Mouse (Mus musculus): Measurements from ENCODE around the gene Lrrc36.

Lrrc36 gene

DNA sequence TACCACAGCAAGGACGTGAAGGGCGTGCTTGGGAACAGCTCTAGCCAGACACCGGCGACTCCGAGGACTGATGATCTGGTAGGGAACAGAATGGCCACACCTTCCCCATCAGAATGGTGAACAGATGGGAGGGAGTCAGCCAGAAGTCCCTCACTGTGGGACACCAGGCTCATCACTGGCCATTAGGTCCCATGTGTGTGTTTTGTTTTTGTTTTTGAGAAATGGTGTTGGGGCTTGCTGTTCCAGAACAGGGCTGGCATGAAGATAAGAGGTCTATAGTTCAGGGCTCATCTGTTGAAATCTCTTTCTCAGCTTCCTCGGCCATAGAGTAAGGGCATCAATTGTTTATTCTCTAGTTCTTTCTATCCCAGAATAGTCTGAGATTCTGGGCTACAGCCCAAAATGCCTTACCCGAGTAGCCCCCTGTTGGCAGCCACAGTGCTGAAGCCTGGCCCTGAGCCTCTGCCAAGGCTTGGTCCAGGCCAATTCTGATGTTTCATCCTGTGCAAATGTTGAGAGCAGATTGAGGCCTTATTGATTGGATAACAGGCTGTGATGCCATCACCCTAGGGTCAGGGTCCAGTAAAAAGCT lies 53.4 kb downstream of the Lrrc36 start:
- DNase-seq (ENCODE audit: low spot score), result no peak

DNA sequence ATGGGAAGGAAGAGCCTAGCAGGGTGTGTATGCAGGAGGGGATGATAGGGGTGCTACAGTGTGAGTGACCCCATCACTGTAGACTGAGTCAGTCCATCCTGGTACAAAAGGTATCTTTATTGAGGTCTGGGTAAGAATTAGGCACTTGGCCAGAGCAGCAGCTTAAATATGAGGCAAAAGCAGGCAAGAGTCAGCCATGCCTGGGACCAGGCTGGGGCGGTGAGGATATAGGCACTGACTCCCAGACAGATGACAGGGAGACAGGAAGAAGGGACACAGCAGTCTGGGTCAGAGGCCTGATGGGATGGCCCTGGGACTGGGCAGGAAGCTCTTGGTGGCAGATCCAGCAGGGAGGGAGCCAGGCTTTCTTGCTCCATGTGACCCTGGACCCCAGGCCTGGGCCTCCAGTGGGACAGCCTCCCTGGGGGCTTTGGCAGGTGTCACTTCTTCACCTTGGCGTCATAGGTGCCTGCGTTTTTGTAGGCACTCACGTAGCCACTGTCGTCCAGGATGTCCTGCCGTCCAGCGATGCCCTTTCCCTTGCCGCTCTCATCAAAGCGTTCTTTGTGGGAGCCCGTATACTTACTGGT lies 54.1 kb downstream of the Lrrc36 start:
- DNase-seq (ENCODE audit: low spot score), result no peak

DNA sequence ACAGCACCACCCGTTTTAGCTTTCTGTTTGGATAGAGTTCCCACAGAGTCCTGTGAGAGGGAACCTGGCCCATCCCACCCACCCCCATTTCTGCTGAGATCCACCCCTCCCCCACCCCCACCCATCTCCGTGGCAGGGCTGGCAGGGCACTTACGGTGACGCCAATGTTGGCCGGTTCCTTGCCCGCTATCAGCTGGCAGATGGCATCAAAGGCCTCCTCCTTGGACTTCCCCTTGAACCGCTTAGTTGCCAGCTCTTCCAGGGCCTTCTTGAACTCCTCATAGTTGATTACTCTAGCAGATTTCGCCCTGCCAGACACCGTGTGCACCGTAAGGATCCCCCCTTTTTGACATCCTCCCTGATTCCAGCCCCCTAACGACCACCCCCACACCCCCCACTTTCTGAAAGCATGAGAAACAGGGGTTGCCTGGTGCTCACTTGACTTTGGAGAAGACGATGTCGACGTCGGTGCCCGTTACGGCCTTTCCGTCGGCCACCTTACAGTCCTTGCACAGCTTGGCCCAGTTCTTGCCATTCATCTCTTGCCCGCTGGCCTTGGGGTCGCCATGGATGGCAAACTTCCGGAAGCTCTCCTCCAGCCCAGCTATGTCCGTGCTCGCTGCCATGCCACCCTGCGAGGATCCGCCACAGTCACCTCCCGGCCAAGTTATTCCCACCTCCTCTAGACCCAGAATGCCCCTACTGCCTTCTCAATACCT lies 54.8 kb downstream of the Lrrc36 start:
- no peak for DNase-seq (ENCODE audit: low spot score)

- peak; percentile 77 for DNase-seq (ENCODE audit: low spot score)
Observed at GRCm38 (mm10) chr8:105469041-105469695, 55.8 kb downstream of the Lrrc36 start.

DNA sequence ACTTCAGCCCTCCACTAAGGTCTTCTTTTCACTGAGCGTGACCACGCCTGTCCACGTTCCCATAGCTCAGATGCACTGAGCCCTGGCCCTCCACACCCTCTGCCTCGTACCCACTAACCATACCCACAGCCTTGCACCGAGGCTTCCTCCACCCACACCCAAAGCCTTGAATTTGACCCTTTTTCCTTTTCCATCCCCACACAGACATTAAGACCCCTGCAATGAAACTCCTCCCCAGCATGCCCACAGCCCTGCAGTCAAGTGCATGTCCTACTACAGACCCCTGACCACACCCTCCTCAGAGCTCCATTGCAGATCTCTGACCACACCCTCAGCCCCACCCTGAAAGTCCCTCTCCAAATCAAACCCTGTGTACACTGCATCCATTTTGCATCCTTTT lies 56.4 kb downstream of the Lrrc36 start:
- DNase-seq (ENCODE audit: low spot score), result no peak

DNA sequence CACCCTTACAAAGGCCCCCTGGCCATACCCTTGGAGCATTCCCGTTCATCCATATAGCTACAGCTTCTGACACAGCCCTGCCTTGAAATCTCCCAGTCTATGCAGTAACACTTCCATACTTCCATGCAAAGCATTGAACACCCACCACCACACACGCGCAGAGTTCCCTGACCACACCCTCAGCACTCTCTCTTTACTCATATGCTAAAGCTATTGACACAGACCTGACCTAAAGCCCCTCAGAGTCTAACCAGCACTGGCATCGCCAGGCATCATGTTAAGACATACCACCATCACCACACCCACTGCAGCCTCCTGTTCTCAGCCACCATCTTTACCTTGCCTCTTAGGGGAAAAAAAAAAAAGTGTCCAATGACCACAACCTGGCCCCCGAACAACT lies 56.9 kb downstream of the Lrrc36 start:
- no peak for DNase-seq (ENCODE audit: low spot score)

GRCm38 (mm10) chr8:105470681-105471313 lies 57.4 kb downstream of the Lrrc36 start:
- DNase-seq (ENCODE audit: low spot score), result no peak

DNA sequence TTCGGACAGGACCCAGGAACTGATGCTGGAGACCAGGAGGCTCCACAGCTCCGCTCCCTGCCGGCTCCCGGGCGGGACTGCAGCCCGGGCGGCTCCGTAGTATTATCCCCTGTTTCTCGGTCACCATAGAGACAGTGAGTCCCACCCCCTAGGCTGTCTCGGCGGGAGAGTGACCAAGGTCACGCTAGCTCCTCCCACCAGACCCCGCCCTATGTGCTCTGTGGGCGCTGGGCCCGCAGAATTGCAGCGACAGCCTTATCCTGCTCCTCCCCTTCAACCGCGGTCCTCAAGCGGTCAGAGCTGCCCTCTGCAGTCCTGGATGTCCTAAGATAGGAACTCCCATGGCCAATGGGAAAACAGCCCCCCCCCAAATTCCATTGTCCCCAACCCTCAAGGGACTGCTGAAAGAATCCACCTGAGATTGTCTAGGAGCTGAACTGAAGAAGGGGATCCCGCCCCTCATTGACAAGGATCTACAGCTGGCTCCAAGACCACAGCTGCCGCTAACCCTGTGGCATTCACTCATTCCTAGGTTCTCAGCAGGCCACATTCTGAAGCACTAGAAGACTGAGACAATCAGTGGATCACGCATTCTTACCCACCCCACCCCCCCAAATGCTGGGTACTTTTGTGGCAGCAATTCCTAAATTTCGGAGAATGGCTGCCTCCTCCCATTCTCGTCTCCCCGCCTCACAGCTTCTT lies 58.1 kb downstream of the Lrrc36 start, which contains the start of gene Tppp3:
Gene Tppp3 (minus strand): TSS at position 213 of the 702 bp plus-strand sequence.
- peak; percentile 98 for DNase-seq (ENCODE audit: low spot score)

- no peak for DNase-seq (ENCODE audit: low spot score)
Observed at GRCm38 (mm10) chr8:105472414-105472932, 59.1 kb downstream of the Lrrc36 start.

DNA sequence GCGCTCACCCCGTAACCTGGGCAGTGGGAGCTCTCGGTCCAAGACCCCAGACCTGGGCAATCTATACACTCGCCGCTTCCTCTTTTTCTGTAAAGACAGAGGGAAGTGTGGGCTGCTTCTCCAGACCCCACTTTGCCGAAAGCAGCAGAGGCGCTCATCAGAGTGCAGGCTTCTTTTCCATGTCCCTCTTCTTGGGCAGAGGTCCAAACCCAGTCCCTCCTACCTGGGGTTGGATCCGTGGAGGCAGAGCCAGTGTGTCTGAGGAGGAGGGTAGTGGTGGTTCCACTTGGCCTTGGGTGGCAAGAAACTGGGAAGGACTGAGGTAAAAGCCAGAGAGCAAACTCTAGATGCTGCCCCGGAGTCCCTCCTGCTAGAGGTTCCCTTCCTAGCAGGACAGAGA lies 59.6 kb downstream of the Lrrc36 start:
- DNase-seq (ENCODE audit: low spot score), result no peak

DNA sequence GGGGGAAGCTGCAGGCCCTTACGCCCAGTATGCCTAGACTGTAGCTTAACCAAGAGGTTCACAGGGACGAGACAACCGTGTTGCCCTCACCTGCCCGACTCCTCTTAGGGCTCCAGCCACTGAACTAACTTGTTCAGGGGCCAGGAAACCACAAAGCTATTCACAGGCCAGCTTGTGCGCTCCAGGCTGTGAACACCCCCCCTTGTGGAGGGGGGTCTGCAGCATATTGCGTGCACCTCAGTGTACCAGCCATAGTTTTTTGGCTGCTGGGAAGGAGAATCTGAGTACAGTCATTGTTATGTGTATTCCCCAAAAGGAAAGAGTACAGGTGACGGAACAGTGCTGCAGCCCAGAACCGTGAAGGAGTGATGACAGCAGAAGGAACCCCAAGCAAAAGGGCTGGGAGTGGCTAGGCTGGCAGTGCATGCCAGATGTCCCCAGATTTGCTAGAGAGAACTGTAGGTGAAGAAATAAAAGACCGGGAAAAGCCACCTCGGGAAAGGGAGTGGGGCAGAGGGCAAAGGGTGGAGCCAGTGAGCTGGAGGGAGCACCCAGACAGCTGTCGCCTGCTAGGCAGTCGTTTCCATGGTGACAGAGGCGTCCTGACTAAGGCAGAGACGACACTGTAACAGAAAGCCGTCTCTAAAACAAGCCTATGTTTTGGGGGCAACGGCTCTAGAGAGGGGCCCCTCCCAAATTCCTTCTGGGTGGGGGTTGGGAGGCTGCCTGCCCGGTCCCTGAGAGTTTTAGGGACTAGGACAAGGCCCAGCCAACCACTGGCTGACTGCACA lies 60.6 kb downstream of the Lrrc36 start:
- peak; percentile 78 for DNase-seq (ENCODE audit: low spot score)

- DNase-seq (ENCODE audit: low spot score), result no peak
Observed at GRCm38 (mm10) chr8:105474680-105475079, 61.3 kb downstream of the Lrrc36 start.

GRCm38 (mm10) chr8:105475254-105475653 lies 61.9 kb downstream of the Lrrc36 start:
- no peak for DNase-seq (ENCODE audit: low spot score)

DNA sequence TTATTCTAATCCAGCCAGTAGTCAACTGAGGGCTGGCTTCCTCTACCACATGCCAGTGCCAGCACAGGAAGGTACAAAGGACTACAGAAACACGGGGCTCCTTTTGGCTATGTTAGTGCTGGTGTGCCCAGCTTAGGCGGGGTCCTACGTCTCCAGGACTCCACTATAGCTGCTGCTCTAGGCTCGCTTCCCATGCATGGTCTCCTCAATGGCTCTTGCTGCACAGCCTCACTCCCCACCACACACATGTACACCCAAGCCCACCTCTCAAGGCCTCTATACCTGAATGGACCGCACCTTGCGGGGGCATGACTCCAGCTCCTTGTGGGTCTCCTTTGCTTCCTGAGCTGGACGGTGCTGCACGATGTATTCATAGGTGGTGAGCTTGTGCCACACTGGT lies 62.4 kb downstream of the Lrrc36 start:
- DNase-seq (ENCODE audit: low spot score), result no peak

DNA sequence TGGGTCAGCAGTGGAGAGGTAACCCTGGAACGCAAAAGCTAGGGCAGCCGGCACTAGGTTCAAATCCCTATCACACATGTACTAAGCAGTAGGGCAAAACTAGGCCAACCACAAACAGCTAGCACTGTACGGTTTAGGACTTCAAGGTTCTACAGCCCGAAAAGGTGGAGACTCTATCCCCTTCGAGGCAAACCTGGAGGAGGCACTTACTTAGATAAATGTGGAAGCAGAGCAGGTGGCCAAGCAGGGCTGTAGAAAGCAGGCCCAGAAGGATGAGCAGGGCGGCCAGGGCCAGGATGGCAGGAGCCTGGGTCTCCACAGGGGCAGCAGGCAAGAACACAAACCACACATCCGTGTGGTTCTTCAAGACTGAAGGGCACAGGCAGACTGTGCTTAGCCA lies 62.8 kb downstream of the Lrrc36 start:
- no peak for DNase-seq (ENCODE audit: low spot score)

- DNase-seq (ENCODE audit: low spot score), result peak; percentile 81
Observed at GRCm38 (mm10) chr8:105476628-105477413, 63.5 kb downstream of the Lrrc36 start.

- no peak for DNase-seq (ENCODE audit: low spot score)
Observed at GRCm38 (mm10) chr8:105477792-105478191, 64.4 kb downstream of the Lrrc36 start.

- DNase-seq (ENCODE audit: low spot score), result no peak
Observed at GRCm38 (mm10) chr8:105481013-105481412, 67.6 kb downstream of the Lrrc36 start.

GRCm38 (mm10) chr8:105481453-105481852 lies 68.1 kb downstream of the Lrrc36 start:
- DNase-seq (ENCODE audit: low spot score), result peak; percentile 65

DNA sequence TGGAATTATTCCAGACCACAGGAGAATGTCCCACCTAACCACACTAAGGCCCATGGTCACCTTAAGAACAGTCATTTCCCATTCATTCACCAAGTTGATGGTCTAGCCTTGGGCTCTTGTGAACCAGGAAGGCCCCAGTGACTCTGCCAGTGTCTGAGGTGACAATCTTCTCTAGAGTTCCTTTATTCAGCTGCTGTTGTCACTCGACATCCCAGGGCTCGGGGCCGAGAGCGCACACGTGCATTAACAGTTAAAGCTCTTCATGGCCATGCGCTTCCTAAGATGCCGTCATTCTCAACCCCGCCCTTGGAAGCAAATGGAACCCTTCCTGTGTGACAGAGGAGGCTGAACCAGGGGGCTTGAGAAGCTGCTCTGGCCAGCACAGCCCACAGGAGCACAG lies 68.8 kb downstream of the Lrrc36 start:
- DNase-seq (ENCODE audit: low spot score), result no peak
